Mouse (Mus musculus): ENCODE data around the gene 6720489N17Rik. TPM values are rescaled to one million over a fixed set of nuclear protein-coding genes. Genes with fewer than 3 reads are reported as not detected.
"Not testable (repeated sequence)": the region's sequence is repeated elsewhere in the genome, so short reads cannot be mapped to it uniquely, and the experiment has no call there.

6720489N17Rik gene
- polyA plus RNA-seq (2015; fragmentation: Nextera tagmentation; extraction: Ambion mirVana): 16.3 and 16.5 TPM in 2 replicates

DNA sequence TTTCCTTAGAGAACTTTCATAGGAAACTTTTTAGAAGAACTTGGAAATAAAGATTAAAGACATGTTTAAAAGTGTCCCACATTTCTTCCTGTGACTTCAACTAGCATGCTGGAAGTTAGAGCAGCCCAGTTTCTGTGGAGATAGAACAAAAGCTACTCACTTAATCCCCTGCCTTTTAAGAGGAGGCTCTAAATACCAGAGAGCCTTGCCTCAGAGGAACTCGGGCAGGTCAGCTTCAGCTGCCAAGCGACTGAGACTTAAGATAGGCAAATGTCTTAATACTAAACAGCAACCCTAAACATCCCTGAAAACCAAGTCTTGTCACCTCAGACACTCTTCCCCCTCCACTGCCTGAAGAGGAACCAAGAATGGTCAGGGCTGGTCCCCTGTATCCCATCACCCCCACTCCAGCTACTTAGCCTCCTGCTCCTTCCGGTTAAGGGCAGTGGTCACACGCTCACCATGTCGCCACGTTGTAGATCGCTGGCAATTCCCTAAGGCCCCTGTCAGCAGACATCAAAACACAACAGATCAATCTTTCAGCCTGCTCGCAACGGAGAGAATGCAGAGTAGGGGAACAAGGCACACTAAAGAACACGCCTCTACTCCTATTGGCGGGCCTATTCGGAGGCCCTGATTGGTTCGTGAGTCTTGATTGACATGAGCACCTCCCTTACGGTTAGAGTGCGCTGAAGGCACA lies at the start of gene 6720489N17Rik:
6720489N17Rik (minus strand) TSS at position 606 of the 700 bp plus-strand sequence.
- peak; percentile 100 for ATAC-seq (ENCODE audit: low FRiP score, low read depth)
- peak within 1 kb of the TSS; percentile 62 for H3K4me2 ChIP-seq (replicated peaks)
- H3K4me1 ChIP-seq, H3K36me3 ChIP-seq, H3K27ac ChIP-seq, H3K27me3 ChIP-seq, H3K9me3 ChIP-seq: not testable (repeated sequence)
- WGBS: under 1% methylated on average over 15 of the region's 15 CpGs
- peak within 1 kb of the TSS; percentile 72 for H3K9ac ChIP-seq
- H3K4me3 ChIP-seq: peak within 1 kb of the TSS; percentile 53

DNA sequence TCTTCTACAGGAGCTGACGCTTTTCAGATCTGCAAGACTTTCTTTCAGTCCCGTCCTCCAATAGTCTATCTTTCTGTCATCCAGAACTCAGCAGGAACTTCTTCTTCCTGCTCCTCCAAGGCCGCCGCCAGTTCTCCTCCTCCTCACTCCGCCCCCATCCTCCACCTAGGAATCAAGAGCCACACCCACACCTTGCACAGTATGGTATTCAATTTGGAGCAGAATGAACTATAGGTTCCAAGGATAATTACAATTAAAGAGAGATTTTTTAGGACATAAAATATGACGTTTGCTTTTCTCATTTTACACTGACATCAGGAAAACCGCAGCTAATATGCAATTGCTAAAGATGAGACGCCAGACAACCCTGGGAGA lies 29.4 kb upstream of the 6720489N17Rik start:
- H3K36me3 ChIP-seq: peaks cover 14% of the 10 kb centered on the region
- peak overlapping the region; percentile 61 for H3K4me2 ChIP-seq (replicated peaks)
- H3K9me3 ChIP-seq: peaks cover 3% of the 10 kb centered on the region
- ATAC-seq (ENCODE audit: low FRiP score, low read depth): peak; percentile 77
- H3K27ac ChIP-seq: no peak overlapping the region
- peak overlapping the region; percentile 69; the same call in 1 of the 2 replicates for H3K9ac ChIP-seq
- peak overlapping the region; percentile 55 for H3K4me3 ChIP-seq
- WGBS: 27% methylated on average over 8 of the region's 8 CpGs
- no peaks in the 10 kb centered on the region for H3K27me3 ChIP-seq
- no peaks in the 10 kb centered on the region for H3K4me1 ChIP-seq

DNA sequence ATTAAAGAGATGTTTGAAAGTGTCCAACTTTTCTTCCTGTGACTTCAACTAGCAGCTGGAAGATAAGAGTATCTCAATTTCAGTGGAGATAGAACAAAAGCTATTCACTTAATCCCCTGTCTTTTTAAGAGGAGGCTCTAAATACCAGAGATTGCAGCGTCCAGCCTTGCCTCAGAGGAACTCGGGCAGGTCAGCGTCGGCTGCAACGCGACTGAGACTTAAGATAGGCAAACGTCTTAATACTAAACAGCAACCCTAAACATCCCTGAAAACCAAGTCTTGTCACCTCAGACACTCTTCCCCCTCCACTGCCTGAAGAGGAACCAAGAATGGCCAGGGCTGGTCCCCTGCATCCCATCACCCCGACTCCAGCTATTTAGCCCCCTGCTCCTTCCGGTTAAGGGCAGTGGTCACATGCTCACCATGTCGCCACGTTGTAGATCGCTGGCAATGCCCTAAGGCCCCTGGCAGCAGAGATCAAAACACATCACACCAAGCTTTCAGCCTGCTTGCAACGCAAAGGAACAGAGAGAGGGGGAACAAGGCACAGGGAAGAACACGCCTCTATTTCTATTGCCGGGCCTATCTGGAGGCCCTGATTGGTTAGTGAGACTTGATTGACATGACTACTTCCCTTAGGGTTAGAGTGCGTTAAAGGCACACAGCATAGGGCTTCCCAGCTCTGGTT lies 28.8 kb upstream of the 6720489N17Rik start:
- under 1% methylated on average over 16 of the region's 16 CpGs for WGBS
- Histone ChIP-seq H3K4me2 (replicated peaks) (peak overlapping the region; percentile 61), H3K36me3 (peaks cover 16% of the 10 kb centered on the region), H3K9ac (peak overlapping the region; percentile 69), H3K4me3 (peak overlapping the region; percentile 55)
- ATAC-seq (ENCODE audit: low FRiP score, low read depth): peak; percentile 96
- H3K9me3 ChIP-seq, H3K27me3 ChIP-seq, H3K4me1 ChIP-seq, H3K27ac ChIP-seq: not testable (repeated sequence)

DNA sequence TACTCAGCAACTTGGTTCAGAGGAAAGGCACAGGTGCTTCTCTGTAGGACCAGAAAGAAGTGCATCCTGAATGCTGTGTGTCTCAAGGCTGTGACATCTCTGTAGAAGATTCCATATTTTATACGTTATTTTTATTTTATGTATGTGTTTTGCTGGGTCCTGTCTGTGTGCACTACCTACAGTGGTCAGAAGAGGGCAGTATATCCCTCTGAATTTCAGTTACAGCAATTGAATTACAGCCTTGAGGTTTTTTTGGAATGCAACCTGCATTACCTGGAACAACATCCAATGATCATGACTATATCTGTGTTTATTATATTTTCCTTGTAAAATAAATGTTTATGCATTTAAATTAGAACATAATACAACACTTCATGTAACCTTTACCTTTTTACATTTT lies 3.1 kb upstream of the 6720489N17Rik start:
- not testable (repeated sequence) for H3K27ac ChIP-seq; H3K4me3 ChIP-seq; H3K9ac ChIP-seq; H3K27me3 ChIP-seq; H3K4me1 ChIP-seq; H3K9me3 ChIP-seq; H3K4me2 ChIP-seq (replicated peaks); ATAC-seq (ENCODE audit: low FRiP score, low read depth); H3K36me3 ChIP-seq
- 23% methylated on average over 1 of the region's 1 CpGs for WGBS

DNA sequence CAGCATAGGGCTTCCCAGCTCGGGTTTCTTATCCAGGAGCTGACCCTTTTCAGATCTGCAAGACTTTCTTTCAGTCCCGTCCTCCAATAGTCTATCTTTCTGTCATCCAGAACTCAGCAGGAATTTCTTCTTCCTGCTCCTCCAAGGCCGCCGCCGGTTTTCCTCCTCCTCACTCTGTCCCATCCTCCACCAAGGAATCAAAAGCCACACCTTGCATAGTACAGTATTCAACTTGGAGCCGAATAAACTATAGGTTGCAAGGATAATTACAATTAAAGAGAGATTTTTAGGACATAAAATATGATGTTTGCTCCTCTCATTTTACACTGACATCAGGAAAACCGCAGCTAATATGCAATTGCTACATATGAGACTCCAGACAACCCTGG lies 289 bp upstream of the 6720489N17Rik start:
- H3K4me1 ChIP-seq, H3K36me3 ChIP-seq, H3K9me3 ChIP-seq, H3K27me3 ChIP-seq, H3K27ac ChIP-seq: not testable (repeated sequence)
- ATAC-seq (ENCODE audit: low FRiP score, low read depth): peak; percentile 77
- Histone ChIP-seq H3K9ac (peak overlapping the region; percentile 72; the same call in 1 of the 2 replicates), H3K4me3 (peak overlapping the region; percentile 53), H3K4me2 (replicated peaks) (peak overlapping the region; percentile 62)
- 10% methylated on average over 7 of the region's 7 CpGs for WGBS

DNA sequence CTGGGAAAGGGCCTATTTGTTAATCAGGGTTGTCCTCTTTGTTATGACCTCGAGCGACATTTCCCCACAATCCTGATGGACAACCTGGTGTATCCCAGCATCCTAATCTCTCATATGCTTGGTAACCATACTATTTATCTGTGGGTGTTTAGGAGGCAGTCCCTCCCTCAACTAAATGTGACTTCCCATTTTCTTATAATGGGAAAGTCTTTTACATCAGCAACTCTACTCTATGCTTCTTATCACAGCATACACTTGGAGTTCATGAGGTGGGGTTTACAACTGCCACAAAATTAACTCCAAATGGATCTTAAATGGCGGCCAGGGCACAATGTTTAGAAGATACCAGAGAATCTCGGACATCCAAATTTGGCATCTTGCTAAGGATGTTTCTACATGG lies 6.5 kb downstream of the 6720489N17Rik start:
- not testable (repeated sequence) for H3K27ac ChIP-seq; H3K36me3 ChIP-seq; ATAC-seq (ENCODE audit: low FRiP score, low read depth); H3K9me3 ChIP-seq; H3K4me1 ChIP-seq; H3K4me2 ChIP-seq (replicated peaks); H3K27me3 ChIP-seq; H3K4me3 ChIP-seq; H3K9ac ChIP-seq
- WGBS: 90% methylated on average over 4 of the region's 4 CpGs

DNA sequence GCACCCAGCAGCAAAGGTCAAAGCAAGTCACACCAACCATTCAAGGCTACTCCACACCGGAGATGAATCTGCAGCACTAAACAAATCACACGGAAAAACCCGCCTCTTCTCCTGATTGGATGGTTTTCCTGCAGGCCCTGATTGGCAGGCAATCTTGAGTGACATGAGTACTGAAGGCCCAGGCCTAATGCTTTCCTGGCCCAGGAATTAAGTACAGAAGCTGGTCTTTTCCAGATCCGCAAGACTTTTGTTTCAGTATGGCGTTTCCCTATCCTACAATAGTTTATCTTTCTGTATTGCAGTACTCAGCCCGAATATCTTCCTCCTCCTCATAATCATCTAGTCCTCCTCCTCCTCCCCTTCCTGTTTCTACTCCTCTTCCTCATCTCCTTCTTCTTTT lies 52.9 kb downstream of the 6720489N17Rik start, which contains the start of gene Zfp934:
Zfp934 (minus strand) TSS at position 101 of the 400 bp plus-strand sequence.
- not testable (repeated sequence) for H3K27ac ChIP-seq; H3K9ac ChIP-seq; H3K27me3 ChIP-seq; H3K4me2 ChIP-seq (replicated peaks); H3K4me3 ChIP-seq; H3K36me3 ChIP-seq; H3K4me1 ChIP-seq; H3K9me3 ChIP-seq; ATAC-seq (ENCODE audit: low FRiP score, low read depth)
- 93% methylated on average over 4 of the region's 6 CpGs for WGBS

DNA sequence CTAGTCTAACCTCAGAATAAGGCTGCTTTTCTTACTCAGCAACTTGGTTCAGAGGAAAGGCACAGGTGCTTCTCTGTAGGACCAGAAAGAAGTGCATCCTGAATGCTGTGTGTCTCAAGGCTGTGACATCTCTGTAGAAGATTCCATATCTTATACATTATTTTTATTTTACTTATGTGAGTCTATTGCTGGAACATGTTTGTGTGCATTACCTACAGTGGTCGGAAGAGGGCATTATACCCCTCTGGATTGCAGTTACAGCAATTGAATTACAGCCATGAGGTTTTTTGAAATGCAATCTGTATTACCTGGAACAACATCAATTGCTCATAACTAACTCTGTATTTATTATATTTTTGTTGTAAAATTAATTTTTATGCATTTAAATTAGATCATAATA lies 62.3 kb downstream of the 6720489N17Rik start:
- not testable (repeated sequence) for H3K27me3 ChIP-seq; H3K4me1 ChIP-seq; H3K9ac ChIP-seq; H3K9me3 ChIP-seq; H3K36me3 ChIP-seq; H3K27ac ChIP-seq; H3K4me3 ChIP-seq; H3K4me2 ChIP-seq (replicated peaks); ATAC-seq (ENCODE audit: low FRiP score, low read depth)
- 14% methylated on average over 1 of the region's 1 CpGs for WGBS

DNA sequence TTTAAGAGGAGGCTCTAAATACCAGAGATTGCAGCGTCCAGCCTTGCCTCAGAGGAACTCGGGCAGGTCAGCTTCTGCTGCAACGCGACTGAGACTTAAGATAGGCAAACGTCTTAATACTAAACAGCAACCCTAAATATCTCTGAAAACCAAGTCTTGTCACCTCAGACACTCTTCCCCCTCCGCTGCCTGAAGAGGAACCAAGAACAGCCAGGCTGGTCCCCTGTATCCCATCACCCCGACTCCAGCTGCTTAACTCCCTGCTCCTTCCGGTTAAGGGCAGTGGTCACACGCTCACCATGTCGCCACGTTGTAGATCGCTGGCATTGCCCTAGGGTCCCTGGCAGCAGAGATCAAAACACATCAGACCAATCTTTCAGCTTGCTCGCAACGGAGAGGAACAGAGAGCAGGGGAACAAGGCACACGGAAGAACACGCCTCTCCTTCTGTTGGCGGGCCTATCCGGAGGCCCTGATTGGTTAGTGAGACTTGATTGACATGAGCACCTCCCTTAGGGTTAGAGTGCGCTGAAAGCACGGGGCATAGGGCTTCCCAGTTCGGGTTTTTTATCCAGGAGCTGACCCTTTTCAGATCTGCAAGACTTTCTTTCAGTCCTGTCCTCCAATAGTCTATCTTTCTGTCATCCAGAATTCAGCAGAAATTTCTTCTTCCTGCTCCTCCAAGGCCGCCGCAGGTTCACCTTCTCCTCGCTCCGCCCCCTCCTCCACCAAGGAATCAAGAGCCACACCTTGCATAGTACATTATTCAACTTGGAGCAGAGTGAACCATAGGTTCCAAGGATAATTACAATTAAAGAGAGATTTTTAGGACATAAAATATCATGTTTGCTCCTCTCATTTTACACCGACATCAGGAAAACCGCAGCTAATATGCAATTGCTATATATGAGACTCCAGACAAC lies 65.5 kb downstream of the 6720489N17Rik start, which contains the start of gene Zfp935:
Zfp935 (minus strand) TSS at position 323 of the 922 bp plus-strand sequence.
- Histone ChIP-seq H3K4me3 (peak within 1 kb of the TSS; percentile 51), H3K36me3 (peaks cover 19% of the 10 kb centered on the region), H3K9ac (peak within 1 kb of the TSS; percentile 67), H3K4me2 (replicated peaks) (peak within 1 kb of the TSS; percentile 52), H3K9me3 (peaks cover 22% of the 10 kb centered on the region)
- 4% methylated on average over 27 of the region's 27 CpGs for WGBS
- not testable (repeated sequence) for H3K4me1 ChIP-seq; H3K27ac ChIP-seq; ATAC-seq (ENCODE audit: low FRiP score, low read depth); H3K27me3 ChIP-seq
